Mouse (Mus musculus) liver, embryonic 16.5 days (tissue): ENCODE data around the gene Stxbp4. TPM values are rescaled to one million over a fixed set of nuclear protein-coding genes. Genes with fewer than 3 reads are reported as not detected.

Source experiments
- ATAC-seq: fragments of 200-750 bp; cut with Nextera tagmentation; 2 replicates; pipeline ENCODE4 v1.8.0; 2017; ENCODE audit warnings: low read depth, mild to moderate bottlenecking, moderate number of reproducible peaks, moderate library complexity
- H3K27ac ChIP-seq: fragments of 300-500 bp; sonication (generic); 2 replicates; pipeline ENCODE4 v1.5.1; 2014; ENCODE audit warnings: mild to moderate bottlenecking, low read length
- H3K27me3 ChIP-seq: fragments of 300-500 bp; sonication (generic); 2 replicates; pipeline ENCODE4 v1.6.1; 2014; ENCODE audit warnings: low read depth, low read length, mixed read lengths; ENCODE audit not compliant: control insufficient read depth, insufficient read depth
- H3K36me3 ChIP-seq: fragments of 300-500 bp; sonication (generic); 2 replicates; pipeline ENCODE4 v1.6.1; 2014; ENCODE audit warnings: mild to moderate bottlenecking; ENCODE audit not compliant: control insufficient read depth, insufficient read depth
- H3K4me1 ChIP-seq: fragments of 300-500 bp; sonication (generic); 2 replicates; pipeline ENCODE4 v1.6.1; 2014; ENCODE audit warnings: low read depth, low read length, mixed read lengths; ENCODE audit not compliant: control insufficient read depth
- H3K4me2 ChIP-seq: fragments of 300-500 bp; sonication (generic); 2 replicates; pipeline ENCODE4 v1.6.1; 2014; ENCODE audit warnings: low read depth, low read length, mixed read lengths
- H3K4me3 ChIP-seq: fragments of 300-500 bp; sonication (generic); 2 replicates; pipeline ENCODE4 v1.5.1; 2014; ENCODE audit warnings: low read depth, mild to moderate bottlenecking, low read length
- H3K9ac ChIP-seq: fragments of 300-500 bp; sonication (generic); 2 replicates; pipeline ENCODE4 v1.6.1; 2014; ENCODE audit warnings: low read depth, low read length
- H3K9me3 ChIP-seq: fragments of 300-500 bp; sonication (generic); replicated peaks from 2 replicates; pipeline ENCODE4 v1.6.1; 2016; ENCODE audit warnings: low read length; ENCODE audit not compliant: control insufficient read depth
- whole genome bisulfite sequencing: fragments of 180-500 bp; shearing (Covaris S2); extraction: QIAGEN DNeasy Blood & Tissue Kit; methylation state at CpG from one replicate; pipeline ENCODE4 v1.1.7; 2014; ENCODE audit not compliant: insufficient replicate concordance; 5-methylcytosine and 5-hydroxymethylcytosine counted together
- polyA plus RNA-seq: library from polyadenylated mRNA; unstranded; fragments of >200 nt; fragmentation: Nextera tagmentation; extraction: Ambion mirVana; gene quantifications from 2 replicates; pipeline ENCODE4 v1.2.1, GENCODE M21; 2015

The Stxbp4 gene
- polyA plus RNA-seq, 1 experiment from 2014 or later: 6.0 TPM

GRCm38 (mm10) chr11:90677027-90677426 lies 39.1 kb upstream of the Stxbp4 start:
- no peaks in the 10 kb centered on the region for H3K9me3 ChIP-seq
- peak overlapping the region; percentile 65 for H3K9ac ChIP-seq
- H3K4me3 ChIP-seq: peak overlapping the region; percentile 60
- WGBS: 77% methylated on average over 7 of the region's 7 CpGs
- H3K4me1 ChIP-seq: peaks cover 31% of the 10 kb centered on the region
- H3K27ac ChIP-seq: peak overlapping the region; percentile 83
- H3K36me3 ChIP-seq: peaks cover 44% of the 10 kb centered on the region
- peak; percentile 22; the same call in 1 of the 2 replicates for ATAC-seq
- H3K27me3 ChIP-seq: no peaks in the 10 kb centered on the region
- H3K4me2 ChIP-seq: peak overlapping the region; percentile 71

DNA sequence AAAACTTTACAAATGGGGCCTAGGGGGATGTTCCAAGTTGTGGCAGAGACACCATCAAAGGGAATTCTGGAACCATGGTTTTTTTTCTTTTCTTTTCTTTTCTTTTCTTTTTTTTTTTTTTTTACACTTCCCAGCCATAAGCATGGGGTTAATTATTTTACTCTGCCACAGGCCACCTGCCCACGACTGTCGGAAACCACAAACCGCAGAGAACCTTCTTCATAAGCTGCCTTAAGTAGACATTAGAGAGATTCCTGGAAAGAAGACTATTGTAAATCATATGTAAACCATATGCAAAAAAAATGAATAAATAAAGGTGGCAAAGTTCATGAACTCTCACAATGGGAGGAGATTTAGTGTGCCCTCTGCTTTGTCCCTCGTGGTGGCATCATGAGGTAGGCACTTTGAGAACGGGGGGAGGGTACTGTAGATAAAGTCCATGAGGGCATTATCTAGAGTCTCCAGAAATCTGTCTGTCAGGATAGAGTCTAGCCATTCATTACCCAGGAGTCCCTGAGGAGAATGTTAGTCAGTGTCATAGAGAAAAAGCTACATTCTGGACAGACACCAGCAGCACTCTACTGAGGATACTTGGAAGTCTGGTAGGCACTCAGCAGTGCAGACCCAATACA lies 37.7 kb upstream of the Stxbp4 start:
- Histone ChIP-seq H3K4me1 (peaks cover 31% of the 10 kb centered on the region), H3K27me3 (no peaks in the 10 kb centered on the region), H3K27ac (peak overlapping the region; percentile 88), H3K36me3 (peaks cover 45% of the 10 kb centered on the region), H3K9ac (peak overlapping the region; percentile 65), H3K4me2 (peak overlapping the region; percentile 71), H3K4me3 (peak overlapping the region; percentile 60), H3K9me3 (no peaks in the 10 kb centered on the region)
- 12% methylated on average over 5 of the region's 5 CpGs for WGBS
- peak; percentile 99 for ATAC-seq

GRCm38 (mm10) chr11:90667325-90667724 lies 29.4 kb upstream of the Stxbp4 start:
- Histone ChIP-seq H3K27ac (peak overlapping the region; percentile 25; the same call in 1 of the 2 replicates), H3K9me3 (no peaks in the 10 kb centered on the region), H3K36me3 (peaks cover 21% of the 10 kb centered on the region), H3K4me2 (no peak overlapping the region), H3K4me1 (peaks cover 52% of the 10 kb centered on the region), H3K9ac (no peak overlapping the region), H3K27me3 (no peaks in the 10 kb centered on the region), H3K4me3 (no peak overlapping the region)
- WGBS: 74% methylated on average over 6 of the region's 6 CpGs
- no peak for ATAC-seq

GRCm38 (mm10) chr11:90666916-90667315 lies 29.0 kb upstream of the Stxbp4 start:
- WGBS: 19% methylated on average over 4 of the region's 4 CpGs
- Histone ChIP-seq H3K9me3 (no peaks in the 10 kb centered on the region), H3K36me3 (peaks cover 21% of the 10 kb centered on the region), H3K4me3 (peak overlapping the region; percentile 20), H3K4me1 (peaks cover 55% of the 10 kb centered on the region), H3K4me2 (peak overlapping the region; percentile 22), H3K27me3 (no peaks in the 10 kb centered on the region), H3K9ac (peak overlapping the region; percentile 8), H3K27ac (peak overlapping the region; percentile 97)
- peak; percentile 76 for ATAC-seq

DNA sequence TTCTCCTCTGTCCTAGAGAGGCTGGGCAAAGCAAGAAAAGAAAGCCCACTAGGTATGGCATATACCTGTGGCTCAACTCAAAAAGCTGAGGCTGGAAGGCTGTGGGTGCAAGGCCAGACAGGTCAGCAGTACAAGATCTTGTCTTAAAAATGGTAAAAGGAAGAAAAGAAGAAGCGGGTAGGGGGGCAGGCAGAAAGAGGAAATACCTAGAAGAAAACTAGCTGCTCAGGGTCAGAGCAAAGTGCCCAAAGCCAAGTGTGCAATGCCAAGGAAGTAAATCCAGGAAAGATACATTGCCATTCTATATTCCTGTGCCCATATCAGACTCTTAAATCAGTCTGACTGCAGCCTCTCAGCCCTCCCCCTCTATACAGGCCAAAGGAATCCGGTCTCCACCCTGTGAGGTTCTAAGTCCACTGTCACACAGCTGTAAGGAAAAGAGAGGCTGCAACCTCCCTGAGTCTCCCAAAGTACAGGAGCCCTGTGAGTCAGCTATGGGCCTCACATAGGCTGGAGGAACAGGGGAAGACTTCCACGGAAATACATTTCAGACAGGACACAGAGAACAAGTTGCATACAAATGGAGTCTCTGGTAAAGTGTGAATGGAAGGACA lies 28.4 kb upstream of the Stxbp4 start:
- peak overlapping the region; percentile 20 for H3K4me3 ChIP-seq
- peaks cover 55% of the 10 kb centered on the region for H3K4me1 ChIP-seq
- 27% methylated on average over 3 of the region's 3 CpGs for WGBS
- peaks cover 26% of the 10 kb centered on the region for H3K36me3 ChIP-seq
- H3K9me3 ChIP-seq: no peaks in the 10 kb centered on the region
- no peaks in the 10 kb centered on the region for H3K27me3 ChIP-seq
- peak overlapping the region; percentile 97 for H3K27ac ChIP-seq
- ATAC-seq: peak; percentile 64
- H3K4me2 ChIP-seq: peak overlapping the region; percentile 22
- H3K9ac ChIP-seq: peak overlapping the region; percentile 8

DNA sequence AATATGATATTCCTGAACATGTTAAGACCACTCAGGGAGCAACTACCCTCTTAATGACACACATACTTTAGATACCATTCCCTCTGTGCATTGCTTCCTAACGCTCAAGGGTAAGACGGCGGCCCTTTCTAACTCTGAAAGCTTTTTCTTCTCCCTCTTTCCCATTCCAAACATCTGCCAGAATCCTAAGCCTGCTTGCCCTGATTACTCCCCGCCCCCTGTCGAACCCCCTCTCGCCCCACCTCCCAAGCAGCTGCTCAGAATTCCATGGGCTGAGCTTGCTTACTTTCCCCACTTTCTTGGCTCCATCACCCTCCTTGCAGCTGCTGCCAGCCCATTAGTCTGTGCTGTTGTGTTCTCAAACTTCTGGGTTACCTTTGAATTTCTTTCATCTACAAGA lies 27.3 kb upstream of the Stxbp4 start:
- Histone ChIP-seq H3K27ac (peak overlapping the region; percentile 97), H3K4me2 (peak overlapping the region; percentile 63; the same call in 1 of the 2 replicates), H3K4me1 (peaks cover 55% of the 10 kb centered on the region), H3K9me3 (no peaks in the 10 kb centered on the region), H3K36me3 (peaks cover 25% of the 10 kb centered on the region), H3K4me3 (no peak overlapping the region; the same call in 1 of the 2 replicates), H3K27me3 (no peaks in the 10 kb centered on the region), H3K9ac (peak overlapping the region; percentile 67)
- 49% methylated on average over 6 of the region's 6 CpGs for WGBS
- no peak for ATAC-seq

DNA sequence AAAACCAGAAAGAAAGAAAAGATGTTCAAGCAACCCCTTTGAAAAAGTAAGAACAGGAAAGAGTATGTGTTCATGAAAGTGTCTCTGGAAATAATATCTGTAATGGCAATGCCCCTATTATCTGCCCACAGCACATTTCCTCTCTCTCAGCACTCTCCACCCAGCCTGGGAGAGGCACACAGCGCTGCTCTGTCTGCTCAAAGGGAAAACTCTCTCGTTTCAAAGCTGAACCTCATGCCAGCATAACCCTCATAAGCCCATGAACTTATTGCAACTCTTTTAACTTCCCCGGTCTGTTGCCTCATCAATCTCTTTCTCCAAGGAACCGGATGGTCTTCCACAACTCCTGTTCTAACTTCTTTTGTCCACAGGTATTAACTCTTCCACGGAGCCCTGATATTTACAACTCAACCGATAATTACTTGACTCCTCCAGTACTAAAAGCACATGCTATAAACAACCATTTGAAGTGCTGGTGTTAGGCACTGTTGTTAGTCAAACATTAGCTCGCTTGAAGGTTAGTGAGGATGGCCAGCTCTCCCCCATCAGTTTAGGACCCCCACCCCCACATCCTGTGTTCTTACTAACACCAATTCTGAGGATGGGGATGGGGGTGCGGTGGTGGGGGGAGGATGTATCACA lies 26.6 kb upstream of the Stxbp4 start:
- peak overlapping the region; percentile 39 for H3K4me3 ChIP-seq
- ATAC-seq: peak; percentile 85

DNA sequence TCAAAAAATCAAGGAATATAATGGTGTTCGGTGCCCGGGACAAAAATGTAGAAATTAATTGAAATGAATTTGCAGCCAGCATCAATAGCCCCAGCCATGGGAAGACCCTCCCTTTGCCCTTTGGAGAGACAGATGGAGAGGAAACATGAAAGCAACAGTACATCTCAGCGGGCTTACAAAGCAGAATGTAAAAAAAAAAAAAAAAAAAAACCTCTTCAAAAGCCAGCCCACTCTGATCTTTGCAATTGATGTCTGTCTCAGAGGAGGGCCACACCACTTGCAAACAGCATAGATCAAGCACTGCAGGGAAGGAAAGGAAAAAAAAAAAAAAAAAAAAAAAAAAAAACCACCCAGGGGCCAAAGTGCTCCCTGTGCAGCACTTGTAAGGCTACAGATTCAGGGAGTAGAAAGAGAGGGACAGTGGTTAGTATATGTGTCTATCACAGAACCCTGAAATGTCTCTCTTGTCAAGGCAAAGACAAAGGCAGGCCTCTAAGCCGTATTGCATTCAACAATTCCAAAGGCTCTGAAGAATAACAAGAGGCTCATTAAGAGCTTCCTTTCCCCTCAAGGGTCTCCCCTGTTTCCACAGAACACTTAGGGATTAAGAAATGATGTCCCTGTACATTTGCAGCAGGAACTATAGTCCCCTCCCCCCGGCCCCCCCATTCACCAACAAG lies 25.9 kb upstream of the Stxbp4 start:
- Histone ChIP-seq H3K4me2 (peak overlapping the region; percentile 63), H3K27ac (peak overlapping the region; percentile 97), H3K36me3 (peaks cover 26% of the 10 kb centered on the region), H3K9me3 (no peaks in the 10 kb centered on the region), H3K4me3 (peak overlapping the region; percentile 39), H3K9ac (peak overlapping the region; percentile 56), H3K4me1 (peaks cover 55% of the 10 kb centered on the region), H3K27me3 (no peaks in the 10 kb centered on the region)
- 33% methylated on average over 5 of the region's 5 CpGs for WGBS
- no peak for ATAC-seq

More for the DNA sequence above, 26.6 kb upstream of the Stxbp4 start:
- Histone ChIP-seq H3K9ac (peak overlapping the region; percentile 67), H3K27me3 (no peaks in the 10 kb centered on the region), H3K27ac (peak overlapping the region; percentile 97), H3K36me3 (peaks cover 23% of the 10 kb centered on the region), H3K9me3 (no peaks in the 10 kb centered on the region), H3K4me1 (peaks cover 55% of the 10 kb centered on the region), H3K4me2 (peak overlapping the region; percentile 63)
- WGBS: 6% methylated on average over 8 of the region's 8 CpGs
